Mouse (Mus musculus): Measurements from ENCODE around the gene Fam196a.

DNA sequence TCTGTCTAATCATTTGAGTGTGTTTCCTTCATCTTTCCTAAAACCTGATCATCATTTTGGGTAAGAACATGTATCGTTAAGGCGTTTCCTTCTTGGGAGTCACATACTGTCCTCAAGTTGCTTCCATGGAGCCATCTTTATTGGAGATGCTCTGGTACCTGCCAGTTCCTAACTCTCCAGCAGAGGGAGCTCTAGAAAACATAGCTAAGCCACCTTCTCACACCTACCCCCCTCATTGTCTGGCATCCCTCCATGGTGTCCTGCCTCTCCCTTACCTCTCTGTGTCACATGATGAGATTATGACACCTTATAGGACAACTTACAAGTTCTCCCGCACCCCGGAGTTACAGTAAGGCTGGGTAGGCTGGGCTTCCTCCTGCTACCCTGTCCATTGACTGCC lies 45.3 kb downstream of the Fam196a start:
- TF ChIP-seq CTCF (IDR thresholded peaks at IDR 0.05; ENCODE audit: insufficient read depth, low read length) (0 out of 2 replicates have a peak, but pooled peaks have one; percentile 6), POLR2A (IDR thresholded peaks at IDR 0.05; ENCODE audit: borderline replicate concordance, extremely low read depth, low read depth, low read length) (no peak)
